Mouse (Mus musculus) myocyte (in vitro differentiated cells): ENCODE measurements around the gene Tuba1a.

Experiments used
- MYOG ChIP-seq, 3 experiments: IDR thresholded peaks; one replicate each; pipeline ENCODE4 v1.6.1; 2011; ENCODE audit warnings: control low read depth in 2 of 3, low read depth in 2 of 3, mild to moderate bottlenecking in 2 of 3; ENCODE audit not compliant: insufficient read length in 2 of 3, control insufficient read depth in 1 of 3, insufficient read depth in 1 of 3
- POLR2A ChIP-seq: IDR thresholded peaks from one replicate; pipeline ENCODE4 v1.6.1; 2011; ENCODE audit warnings: low read depth, mild to moderate bottlenecking, control low read depth, moderate library complexity; ENCODE audit not compliant: insufficient read length
- REST ChIP-seq: IDR thresholded peaks from one replicate; pipeline ENCODE4 v1.6.1; 2011; ENCODE audit warnings: mild to moderate bottlenecking, control low read depth, moderate library complexity; ENCODE audit not compliant: insufficient read depth, insufficient read length

DNA sequence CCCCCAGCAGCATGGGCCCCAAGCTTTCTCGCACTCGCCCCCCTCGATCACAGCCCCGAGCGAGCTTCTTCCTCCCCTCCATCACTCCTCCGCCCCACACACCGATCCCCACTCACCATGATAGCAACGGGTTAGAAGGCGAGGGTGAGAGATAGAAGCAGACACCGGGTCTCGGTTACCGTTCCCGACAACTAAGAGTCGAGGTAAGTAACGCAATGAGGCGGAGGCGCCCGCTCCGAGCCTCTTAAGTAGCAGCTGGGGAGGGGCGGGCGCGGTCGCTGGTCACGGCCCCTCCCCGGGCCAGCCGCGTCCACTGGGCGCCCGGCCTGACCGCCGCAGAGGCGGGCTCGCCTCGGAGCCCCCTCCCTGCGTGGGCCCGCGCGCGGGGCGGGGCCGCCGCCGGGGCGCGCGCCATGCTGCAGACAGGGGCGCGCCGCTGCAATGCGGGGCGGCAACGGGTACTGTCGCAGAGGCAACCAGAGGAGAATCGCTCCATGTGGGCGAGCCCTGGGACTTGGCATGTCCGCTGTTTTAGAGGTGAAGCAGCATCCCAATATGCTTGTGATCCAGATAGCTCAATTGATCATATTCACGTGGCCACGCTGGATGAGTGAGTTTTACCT is 19.2 kb downstream of the Tuba1a start, which contains the start of gene Tuba1b:
- TF ChIP-seq POLR2A (peak; percentile 85), REST (no peak), MYOG (IDR thresholded peaks at IDR 0.05; ENCODE audit: control insufficient read depth in 1 of 3, insufficient read depth in 1 of 3, insufficient read length in 2 of 3, low read depth in 2 of 3) (peak in 1 of 3 experiments; percentile 66)
